Mouse (Mus musculus) C2C12 (cell line): ENCODE data around the gene Rcbtb2. TPM values are rescaled to one million over a fixed set of nuclear protein-coding genes. Genes with fewer than 3 reads are reported as not detected.
A peak's percentile ranks its signal among the peaks of the same experiment; 100 is the strongest.

ENCODE experiments used
- H3K27me3 ChIP-seq: one replicate; pipeline ENCODE4 v1.6.1; 2011; ENCODE audit not compliant: control insufficient read depth, insufficient read depth, insufficient read length
- H3K36me3 ChIP-seq: one replicate; pipeline ENCODE4 v1.6.1; 2011; ENCODE audit not compliant: control insufficient read depth, insufficient read depth
- H3K4me3 ChIP-seq: one replicate; pipeline ENCODE4 v1.5.1; 2011; ENCODE audit warnings: mild to moderate bottlenecking, control low read depth; ENCODE audit not compliant: poor library complexity, insufficient read depth, severe bottlenecking
- H3K79me2 ChIP-seq: one replicate; pipeline ENCODE4 v1.6.1; 2011; ENCODE audit not compliant: control insufficient read depth, insufficient read depth
- H3K79me3 ChIP-seq: one replicate; pipeline ENCODE4 v1.6.1; 2011; ENCODE audit warnings: low read depth, control low read depth
- H3ac ChIP-seq: one replicate; pipeline ENCODE3; 2011; ENCODE audit warnings: low read depth; ENCODE audit not compliant: control insufficient read depth, insufficient read length
- CEBPB ChIP-seq: IDR thresholded peaks from one replicate; pipeline ENCODE4 v1.6.1; 2011; ENCODE audit warnings: low read depth, mild to moderate bottlenecking, control low read depth, moderate library complexity
- CTCF ChIP-seq: IDR thresholded peaks from one replicate; pipeline ENCODE4 v1.5.1; 2011; ENCODE audit not compliant: control insufficient read depth, insufficient read depth, insufficient read length
- FOSL1 ChIP-seq: IDR thresholded peaks from one replicate; pipeline ENCODE4 v1.8.0; 2011; ENCODE audit warnings: mild to moderate bottlenecking, low read length; ENCODE audit not compliant: poor library complexity, insufficient read depth, severe bottlenecking
- MAX ChIP-seq: IDR thresholded peaks from one replicate; pipeline ENCODE4 v1.6.1; 2011; ENCODE audit warnings: mild to moderate bottlenecking, control low read depth
- MYOD1 ChIP-seq: IDR thresholded peaks from one replicate; pipeline ENCODE4 v1.6.1; 2011; ENCODE audit warnings: low read depth; ENCODE audit not compliant: control insufficient read depth, insufficient read length
- MYOG ChIP-seq: IDR thresholded peaks from one replicate; pipeline ENCODE4 v1.6.1; 2011; ENCODE audit not compliant: control insufficient read depth, insufficient read length; ENCODE audit errors: extremely low read depth
- USF1 ChIP-seq: IDR thresholded peaks from one replicate; pipeline ENCODE4 v1.6.1; 2011; ENCODE audit warnings: low read depth, mild to moderate bottlenecking, control low read depth, moderate library complexity
- polyA plus RNA-seq: library from polyadenylated mRNA; unstranded; fragments of >200 nt; fragmentation: generic; extraction: Trizol; gene quantifications from one replicate; pipeline ENCODE4 v1.2.1, GENCODE M21; 2012; ENCODE audit warnings: missing spikeins

Rcbtb2 gene
- polyA plus RNA-seq, 1 experiment: 16.1 TPM

DNA sequence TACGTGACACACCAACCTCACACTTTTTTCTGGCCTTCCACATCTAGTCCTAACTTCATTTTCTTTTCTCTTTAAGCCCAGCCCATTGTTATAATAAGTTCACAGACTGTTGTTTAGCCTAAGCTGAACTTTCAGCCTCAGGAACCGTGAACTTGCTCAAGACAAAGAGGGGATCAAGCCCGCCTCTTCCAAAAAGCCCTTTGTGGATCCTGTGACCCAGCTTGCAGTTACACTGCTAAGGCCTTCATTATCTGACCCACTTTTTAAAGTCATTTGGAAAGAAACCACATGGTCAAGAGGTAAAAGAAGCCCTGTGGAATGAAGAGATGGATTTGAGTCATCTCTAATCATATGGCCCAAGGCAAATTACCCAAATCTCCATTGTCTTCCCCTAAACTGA, 19.0 kb downstream of the Rcbtb2 start:
- peaks cover 19% of the 10 kb centered on the region for H3K79me2 ChIP-seq
- H3K36me3 ChIP-seq: no peaks in the 10 kb centered on the region
- H3K4me3 ChIP-seq: no peak overlapping the region
- no peaks in the 10 kb centered on the region for H3K27me3 ChIP-seq
- TF ChIP-seq CTCF (no peak), MYOD1 (no peak), FOSL1 (no peak)
- H3ac ChIP-seq: no peak overlapping the region
- peaks cover 3% of the 10 kb centered on the region for H3K79me3 ChIP-seq

DNA sequence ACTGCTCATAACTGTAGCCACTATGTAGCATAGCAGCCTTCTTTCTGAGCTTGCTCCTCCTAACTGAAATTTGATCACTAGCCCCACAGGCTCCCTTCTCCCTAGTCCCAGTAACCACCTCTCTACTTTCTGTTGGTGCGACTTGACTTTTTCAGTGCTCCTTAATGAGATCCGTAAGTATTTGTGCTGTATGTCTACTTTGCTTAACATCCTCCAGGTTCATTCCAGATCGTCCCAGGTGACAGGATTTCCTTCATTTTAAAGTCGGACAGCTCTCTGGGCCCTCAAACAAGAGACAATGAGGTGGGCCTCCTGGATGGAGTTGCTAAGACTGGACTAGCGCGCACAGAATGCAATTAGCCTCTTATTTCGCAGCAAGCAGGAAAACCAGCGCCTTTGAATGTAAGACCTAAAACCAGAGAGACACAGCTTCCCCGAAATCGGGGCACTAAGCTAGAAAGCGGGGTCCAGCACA, 19.6 kb downstream of the Rcbtb2 start:
- H3K36me3 ChIP-seq: no peaks in the 10 kb centered on the region

DNA sequence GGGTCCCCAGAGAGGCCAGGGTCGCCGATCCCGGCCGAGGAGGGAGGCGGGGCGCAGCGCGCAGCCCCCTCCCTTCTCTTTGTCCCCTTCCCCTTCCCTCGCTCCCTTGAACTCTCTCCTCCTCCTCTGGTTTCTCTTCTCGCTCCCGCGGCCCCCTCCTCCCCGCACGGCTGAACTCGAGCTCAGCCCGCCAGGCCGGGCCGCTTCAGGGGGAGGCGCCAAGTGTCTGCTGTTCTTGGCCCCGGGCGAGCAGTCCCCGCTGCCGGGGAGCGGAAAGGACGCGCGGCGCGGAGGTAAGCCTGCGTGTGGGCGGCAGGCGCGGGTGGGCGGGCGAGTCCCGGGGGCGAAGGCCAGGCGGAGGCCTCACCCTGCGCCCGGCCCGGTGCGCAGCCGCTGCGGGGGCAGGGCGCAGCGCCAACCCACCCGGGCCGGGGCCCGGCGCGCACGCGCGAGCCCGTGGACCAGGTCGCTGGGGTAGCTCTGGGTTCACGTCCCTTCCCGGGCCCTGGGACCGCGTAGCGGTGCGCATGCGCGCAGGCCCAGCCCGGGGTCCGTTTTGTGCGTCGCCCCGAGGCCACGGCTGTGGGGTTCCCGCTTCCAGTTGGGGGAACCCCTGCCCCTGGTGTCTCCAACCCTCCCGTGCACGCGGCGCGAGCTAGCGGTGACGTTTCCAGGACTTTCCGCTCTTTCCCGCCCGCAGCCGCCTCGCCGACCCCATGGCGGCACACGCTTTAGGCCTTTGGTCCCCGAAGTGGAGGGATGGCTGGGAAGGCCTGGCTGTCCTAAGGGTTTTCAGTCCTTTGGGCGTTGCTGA, 20.3 kb downstream of the Rcbtb2 start:
- peak overlapping the region; percentile 58 for H3K4me3 ChIP-seq
- TF ChIP-seq CTCF: no peak
- TF ChIP-seq MAX: peak; percentile 83
- peak overlapping the region; percentile 92 for H3ac ChIP-seq
- no peaks in the 10 kb centered on the region for H3K27me3 ChIP-seq
- peaks cover 3% of the 10 kb centered on the region for H3K79me3 ChIP-seq
- H3K36me3 ChIP-seq: no peaks in the 10 kb centered on the region
- H3K79me2 ChIP-seq: peaks cover 25% of the 10 kb centered on the region

More for the DNA sequence above, 19.6 kb downstream of the Rcbtb2 start:
- Histone ChIP-seq H3K27me3 (no peaks in the 10 kb centered on the region), H3K79me2 (peaks cover 19% of the 10 kb centered on the region), H3K79me3 (peaks cover 3% of the 10 kb centered on the region), H3ac (peak overlapping the region; percentile 92), H3K4me3 (peak overlapping the region; percentile 58)
- TF ChIP-seq MYOG (no peak), USF1 (no peak), CTCF (no peak), MYOD1 (no peak), FOSL1 (no peak), MAX (no peak)

DNA sequence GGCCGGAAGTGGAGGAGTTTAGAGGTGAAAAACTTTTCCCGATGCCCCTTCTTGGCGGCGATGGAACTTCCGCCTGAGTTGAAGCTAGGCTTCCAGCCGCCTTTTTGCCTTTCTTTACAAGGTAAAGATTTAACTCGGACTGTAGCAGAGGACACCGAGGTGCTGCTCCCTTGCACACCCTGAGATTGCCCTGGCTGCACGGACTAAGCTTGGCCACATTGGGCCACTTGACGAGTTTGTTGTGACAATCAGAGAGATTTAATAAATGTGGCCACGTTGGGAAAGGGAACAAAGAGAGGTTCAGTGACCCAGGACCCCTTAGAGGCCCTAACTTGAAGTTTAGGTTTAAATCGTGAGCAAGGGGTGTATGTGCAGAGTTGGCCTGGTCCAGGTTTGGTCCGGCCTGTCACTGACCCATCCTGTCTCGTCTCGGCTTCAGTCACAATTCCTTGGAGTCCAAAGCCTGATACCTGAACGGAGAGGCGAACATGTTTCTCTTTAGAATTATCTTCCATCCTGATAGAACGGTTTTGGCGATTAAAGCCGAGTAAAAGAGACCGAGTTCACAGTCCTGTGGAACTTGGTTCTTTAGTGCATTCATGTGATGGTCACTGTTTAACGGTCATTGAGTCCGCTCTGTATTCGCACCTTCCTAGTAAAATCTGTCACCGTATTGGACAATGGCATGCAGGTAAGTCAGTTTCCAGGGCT, 21.0 kb downstream of the Rcbtb2 start:
- peak overlapping the region; percentile 58 for H3K4me3 ChIP-seq
- peaks cover 6% of the 10 kb centered on the region for H3K79me3 ChIP-seq
- peak overlapping the region; percentile 92 for H3ac ChIP-seq
- TF ChIP-seq CTCF (no peak), MAX (no peak), CEBPB (no peak), USF1 (no peak), MYOG (no peak), MYOD1 (no peak), FOSL1 (no peak)
- no peaks in the 10 kb centered on the region for H3K27me3 ChIP-seq
- no peaks in the 10 kb centered on the region for H3K36me3 ChIP-seq
- peaks cover 29% of the 10 kb centered on the region for H3K79me2 ChIP-seq

DNA sequence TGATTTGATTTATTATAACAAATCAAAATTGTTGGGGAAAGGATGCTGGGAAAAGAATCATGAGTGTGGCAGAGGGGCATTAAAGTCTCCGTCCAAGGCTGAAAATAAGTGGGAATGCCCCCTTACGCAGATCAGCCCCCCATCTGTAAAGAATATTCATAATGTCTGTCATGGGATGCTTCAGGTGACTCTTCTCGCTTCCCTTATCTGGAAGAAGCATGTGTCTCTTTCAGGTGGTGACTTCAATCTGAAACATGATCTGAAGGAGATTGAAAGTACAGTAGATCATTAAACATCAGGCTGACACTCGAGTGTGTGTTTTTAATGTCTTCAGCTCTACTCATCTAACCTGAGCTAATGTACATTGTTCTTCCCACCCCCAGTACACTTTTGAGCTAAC, 22.7 kb downstream of the Rcbtb2 start:
- H3K79me2 ChIP-seq: peaks cover 29% of the 10 kb centered on the region
- H3K4me3 ChIP-seq: no peak overlapping the region
- H3ac ChIP-seq: no peak overlapping the region
- no peaks in the 10 kb centered on the region for H3K27me3 ChIP-seq
- no peak for TF ChIP-seq FOSL1
- H3K79me3 ChIP-seq: peaks cover 6% of the 10 kb centered on the region
- H3K36me3 ChIP-seq: no peaks in the 10 kb centered on the region

DNA sequence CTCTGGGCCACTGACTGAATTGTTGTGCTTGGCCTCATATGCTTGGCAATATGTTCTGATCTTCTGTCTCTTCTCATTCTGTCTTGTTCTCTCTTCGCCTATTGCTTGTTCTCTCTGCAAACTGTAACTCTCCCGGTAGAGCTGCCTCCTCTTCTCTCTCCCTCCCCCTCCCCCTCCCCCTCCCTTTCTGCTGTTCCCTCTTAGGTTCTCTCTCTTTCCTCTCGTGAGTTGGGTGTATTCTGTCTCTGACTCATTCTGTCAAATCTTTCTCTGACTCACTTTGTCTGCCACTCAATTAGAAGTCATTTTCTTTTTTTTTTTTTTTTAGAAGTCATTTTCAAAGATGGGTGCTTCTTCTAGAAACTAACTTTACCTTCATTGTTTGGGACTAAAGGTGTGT, 23.9 kb downstream of the Rcbtb2 start:
- Histone ChIP-seq H3K27me3 (no peaks in the 10 kb centered on the region), H3ac (no peak overlapping the region), H3K79me2 (peaks cover 29% of the 10 kb centered on the region), H3K36me3 (no peaks in the 10 kb centered on the region), H3K4me3 (no peak overlapping the region), H3K79me3 (peaks cover 6% of the 10 kb centered on the region)
- TF ChIP-seq USF1: no peak
